Mouse (Mus musculus) limb, embryonic 13.5 days (tissue): ENCODE results near the gene Gdpd5. TPM values are rescaled to one million over a fixed set of nuclear protein-coding genes. Genes with fewer than 3 reads are reported as not detected.
"Not testable (repeated sequence)": the region's sequence is repeated elsewhere in the genome, so short reads cannot be mapped to it uniquely, and the experiment has no call there.

Experiments
- ATAC-seq: fragments of 200-750 bp; cut with Nextera tagmentation; 2 replicates; pipeline ENCODE4 v1.8.0; 2017; ENCODE audit warnings: low read depth, moderate number of reproducible peaks, moderate TSS enrichment; ENCODE audit not compliant: low FRiP score
- H3K27ac ChIP-seq: fragments of 300-500 bp; sonication (generic); 2 replicates; pipeline ENCODE4 v1.5.1; 2015; ENCODE audit warnings: inconsistent platforms, mild to moderate bottlenecking, moderate library complexity
- H3K27me3 ChIP-seq: fragments of 300-500 bp; sonication (generic); 2 replicates; pipeline ENCODE4 v1.6.1; 2015; ENCODE audit warnings: mild to moderate bottlenecking, inconsistent platforms
- H3K36me3 ChIP-seq: fragments of 300-500 bp; sonication (generic); 2 replicates; pipeline ENCODE4 v1.6.1; 2015; ENCODE audit warnings: inconsistent platforms, mild to moderate bottlenecking, moderate library complexity
- H3K4me1 ChIP-seq: fragments of 300-500 bp; sonication (generic); 2 replicates; pipeline ENCODE4 v1.6.1; 2015; ENCODE audit warnings: inconsistent platforms
- H3K4me2 ChIP-seq: fragments of 300-500 bp; sonication (generic); replicated peaks from 2 replicates; pipeline ENCODE4 v1.6.1; 2015; ENCODE audit warnings: inconsistent platforms, mild to moderate bottlenecking, moderate library complexity
- H3K4me3 ChIP-seq: fragments of 300-500 bp; sonication (generic); 2 replicates; pipeline ENCODE4 v1.5.1; 2015; ENCODE audit warnings: moderate library complexity, mild to moderate bottlenecking, inconsistent platforms
- H3K9ac ChIP-seq: fragments of 300-500 bp; sonication (generic); 2 replicates; pipeline ENCODE4 v1.6.1; 2015; ENCODE audit warnings: mild to moderate bottlenecking, inconsistent platforms
- H3K9me3 ChIP-seq: fragments of 300-500 bp; sonication (generic); 2 replicates; pipeline ENCODE4 v1.6.1; 2016; ENCODE audit warnings: inconsistent platforms
- WGBS: fragments of 180-500 bp; shearing (Covaris S2); methylation state at CpG from one replicate; pipeline ENCODE4 v1.1.7; 2015; 5-methylcytosine and 5-hydroxymethylcytosine counted together
- polyA plus RNA-seq: library from polyadenylated mRNA; unstranded; fragments of >200 nt; fragmentation: Nextera tagmentation; extraction: Ambion mirVana; gene quantifications from 2 replicates; pipeline ENCODE4 v1.2.1, GENCODE M21; 2015

Gene Gdpd5
- polyA plus RNA-seq, 1 experiment from 2014 or later: 14.5 TPM

GRCm38 (mm10) chr7:99501148-99501547 is 119.9 kb downstream of the Gdpd5 start:
- Histone ChIP-seq H3K27ac (no peak overlapping the region), H3K9me3 (no peaks in the 10 kb centered on the region), H3K4me2 (no peak overlapping the region), H3K9ac (no peak overlapping the region), H3K27me3 (no peaks in the 10 kb centered on the region), H3K4me3 (no peak overlapping the region), H3K36me3 (no peaks in the 10 kb centered on the region), H3K4me1 (no peaks in the 10 kb centered on the region)
- ATAC-seq: no peak
- WGBS: 46% methylated on average over 1 of the region's 1 CpGs

- H3K9ac ChIP-seq: no peak overlapping the region
- H3K27me3 ChIP-seq: no peaks in the 10 kb centered on the region
- H3K4me2 ChIP-seq: no peak overlapping the region
- H3K4me3 ChIP-seq: no peak overlapping the region
- H3K9me3 ChIP-seq: no peaks in the 10 kb centered on the region
- no peak overlapping the region for H3K27ac ChIP-seq
- H3K36me3 ChIP-seq: no peaks in the 10 kb centered on the region
- H3K4me1 ChIP-seq: no peaks in the 10 kb centered on the region
- ATAC-seq: no peak
Measured at GRCm38 (mm10) chr7:99504556-99504955, 123.3 kb downstream of the Gdpd5 start.

- 20% methylated on average over 2 of the region's 2 CpGs for WGBS
Measured at GRCm38 (mm10) chr7:99508187-99508586, 127.0 kb downstream of the Gdpd5 start.

GRCm38 (mm10) chr7:99510087-99510501 is 128.9 kb downstream of the Gdpd5 start:
- no peak overlapping the region for H3K9ac ChIP-seq
- H3K4me2 ChIP-seq: no peak overlapping the region
- no peaks in the 10 kb centered on the region for H3K36me3 ChIP-seq
- 8% methylated on average over 8 of the region's 8 CpGs for WGBS
- H3K4me1 ChIP-seq: peaks cover 6% of the 10 kb centered on the region
- no peaks in the 10 kb centered on the region for H3K27me3 ChIP-seq
- H3K4me3 ChIP-seq: no peak overlapping the region
- no peak overlapping the region for H3K27ac ChIP-seq
- H3K9me3 ChIP-seq: no peaks in the 10 kb centered on the region
- ATAC-seq: no peak

More at GRCm38 (mm10) chr7:99508187-99508586, 127.0 kb downstream of the Gdpd5 start:
- not testable (repeated sequence) for H3K27me3 ChIP-seq, H3K9ac ChIP-seq, ATAC-seq, H3K4me3 ChIP-seq, H3K9me3 ChIP-seq, H3K4me2 ChIP-seq, H3K36me3 ChIP-seq, H3K27ac ChIP-seq, H3K4me1 ChIP-seq

Other genes with a start within 250 kb of the Gdpd5 start
- gene Uvrag, start 240.3 kb upstream of the Gdpd5 start, polyA plus RNA-seq: 15.7 and 16.4 TPM in 2 replicates
- 15.0 and 15.8 TPM in 2 replicates for gene Dgat2, start 198.7 kb upstream of the Gdpd5 start, polyA plus RNA-seq
- 5.8 and 7.1 TPM in 2 replicates for gene Mogat2, start 142.8 kb upstream of the Gdpd5 start, polyA plus RNA-seq
- 4.4 TPM in 2 replicates for gene Map6, start 114.0 kb upstream of the Gdpd5 start, polyA plus RNA-seq
- 1,782 and 1,939 TPM in 2 replicates for gene Serpinh1, start 28.2 kb upstream of the Gdpd5 start, polyA plus RNA-seq
- 0.84 and 0.87 TPM in 2 replicates for gene Klhl35, start 84.6 kb downstream of the Gdpd5 start, polyA plus RNA-seq
- 767 and 820 TPM in 2 replicates for gene Rps3, start 102.3 kb downstream of the Gdpd5 start, polyA plus RNA-seq
- gene Arrb1, start 154.1 kb downstream of the Gdpd5 start, polyA plus RNA-seq: 6.1 and 6.8 TPM in 2 replicates
- gene Tpbgl, start 245.7 kb downstream of the Gdpd5 start, polyA plus RNA-seq: 0.23 and 0.24 TPM in 2 replicates